Mouse (Mus musculus): ENCODE data around the gene 3110040M04Rik.
"Not testable (repeated sequence)": the region's sequence is repeated elsewhere in the genome, so short reads cannot be mapped to it uniquely, and the experiment has no call there.

3110040M04Rik gene

GRCm38 (mm10) chr1:151192739-151193138, 11.2 kb upstream of the 3110040M04Rik start:
- DNase-seq = not testable (repeated sequence)

GRCm38 (mm10) chr1:151195986-151196385, 7.9 kb upstream of the 3110040M04Rik start:
- not testable (repeated sequence) for DNase-seq

- not testable (repeated sequence) for DNase-seq
These were observed 7.2 kb upstream of the 3110040M04Rik start for GRCm38 (mm10) chr1:151196690-151197089.

GRCm38 (mm10) chr1:151198120-151198519, 5.8 kb upstream of the 3110040M04Rik start, which contains the start of gene Gm47995:
Gm47995 (plus strand) TSS chr1:151198448.
- not testable (repeated sequence) for DNase-seq

- DNase-seq = not testable (repeated sequence)
These were observed 3.3 kb upstream of the 3110040M04Rik start for GRCm38 (mm10) chr1:151200620-151201019.

- not testable (repeated sequence) for DNase-seq
These were observed 1.1 kb upstream of the 3110040M04Rik start for GRCm38 (mm10) chr1:151202771-151203170.

GRCm38 (mm10) chr1:151208493-151208892, 4.6 kb downstream of the 3110040M04Rik start:
- DNase-seq = not testable (repeated sequence)

GRCm38 (mm10) chr1:151208944-151209343, 5.0 kb downstream of the 3110040M04Rik start:
- DNase-seq = not testable (repeated sequence)

- DNase-seq = not testable (repeated sequence)
These were observed 6.0 kb downstream of the 3110040M04Rik start, which contains the start of gene Gm47996 for GRCm38 (mm10) chr1:151209824-151210355. Gm47996 (plus strand) TSS chr1:151210131.

- not testable (repeated sequence) for DNase-seq
These were observed 7.7 kb downstream of the 3110040M04Rik start for GRCm38 (mm10) chr1:151211666-151212065.

GRCm38 (mm10) chr1:151214862-151215261, 10.9 kb downstream of the 3110040M04Rik start:
- no peak for DNase-seq

- no peak for DNase-seq
These were observed 12.1 kb downstream of the 3110040M04Rik start for GRCm38 (mm10) chr1:151215985-151216384.

GRCm38 (mm10) chr1:151216417-151216816, 12.5 kb downstream of the 3110040M04Rik start:
- DNase-seq = no peak

GRCm38 (mm10) chr1:151219045-151219444, 15.1 kb downstream of the 3110040M04Rik start:
- no peak for DNase-seq

GRCm38 (mm10) chr1:151220098-151220497, 16.2 kb downstream of the 3110040M04Rik start:
- no peak for DNase-seq

- DNase-seq = no peak
These were observed 18.8 kb downstream of the 3110040M04Rik start for GRCm38 (mm10) chr1:151222561-151223267.

- no peak for DNase-seq
These were observed 19.5 kb downstream of the 3110040M04Rik start for GRCm38 (mm10) chr1:151223377-151223776.

- DNase-seq = no peak
These were observed 20.6 kb downstream of the 3110040M04Rik start for GRCm38 (mm10) chr1:151224536-151224935.

- DNase-seq = no peak
These were observed 23.6 kb downstream of the 3110040M04Rik start for GRCm38 (mm10) chr1:151227506-151227905.

- DNase-seq = no peak
These were observed 24.5 kb downstream of the 3110040M04Rik start for GRCm38 (mm10) chr1:151228320-151228989.

- no peak for DNase-seq
These were observed 28.4 kb downstream of the 3110040M04Rik start for GRCm38 (mm10) chr1:151232346-151232745.

GRCm38 (mm10) chr1:151233756-151234155, 29.8 kb downstream of the 3110040M04Rik start:
- DNase-seq = no peak

- no peak for DNase-seq
These were observed 31.7 kb downstream of the 3110040M04Rik start for GRCm38 (mm10) chr1:151235574-151235973.

All from cerebellum, postnatal 25 days (tissue).